Mouse (Mus musculus): Measurements from ENCODE around the gene Klk7.

GRCm38 (mm10) chr7:43785286-43785685 is 25.8 kb upstream of the Klk7 start:
- TF ChIP-seq CTCF (IDR thresholded peaks at IDR 0.05; ENCODE audit: borderline replicate concordance, extremely low read depth, insufficient read depth, insufficient read length) (0 out of 2 replicates have a peak, but pooled peaks have one; percentile 11), POLR2A (IDR thresholded peaks at IDR 0.05; ENCODE audit: borderline replicate concordance, extremely low read depth, insufficient read depth, insufficient read length, poor library complexity, severe bottlenecking) (no peak)
